8 mouse cellular contexts compared by ENCODE assay signal in genomic region chr1:93176525-93177332, GRCm38 (mm10). TPM values are rescaled to one million over a fixed set of nuclear protein-coding genes. Genes with fewer than 3 reads are reported as not detected.
DNase-seq lines count a peak whose midpoint lies in the region; ATAC-seq and TF ChIP-seq lines count a peak whose summit lies in the region.

No protein-coding gene starts in this region.

- H3K36me3 ChIP-seq in hindbrain, embryonic 10.5 days = no peaks in the 10 kb centered on the region
- no peaks in the 10 kb centered on the region for H3K36me3 ChIP-seq in lung, embryonic 14.5 days (ENCODE audit: insufficient read depth)

- H3K9ac ChIP-seq in lung, embryonic 14.5 days = peak overlapping the region; percentile 32; the same call in 1 of the 2 replicates

- peak overlapping the region; percentile 63 for H3K4me2 ChIP-seq in lung, embryonic 14.5 days

- peaks cover 44% of the 10 kb centered on the region for H3K27me3 ChIP-seq in hindbrain, embryonic 10.5 days (ENCODE audit: insufficient read depth, poor library complexity, severe bottlenecking)
- H3K27me3 ChIP-seq in lung, embryonic 14.5 days (ENCODE audit: insufficient read depth, low read length) = no peaks in the 10 kb centered on the region

- H3K4me3 ChIP-seq in hindbrain, embryonic 10.5 days = peak overlapping the region; percentile 60
- peak overlapping the region; percentile 26 for H3K4me3 ChIP-seq in lung, embryonic 14.5 days (ENCODE audit: low read depth, low read length)

- H3K4me1 ChIP-seq in hindbrain, embryonic 10.5 days (replicated peaks) = peaks cover 43% of the 10 kb centered on the region
- H3K4me1 ChIP-seq in lung, embryonic 14.5 days (ENCODE audit: insufficient read depth) = peaks cover 16% of the 10 kb centered on the region

- no peaks in the 10 kb centered on the region for H3K9me3 ChIP-seq in hindbrain, embryonic 10.5 days
- no peaks in the 10 kb centered on the region for H3K9me3 ChIP-seq in lung, embryonic 14.5 days (ENCODE audit: low read depth, low read length)

- TF ChIP-seq CTCF in lung, embryonic 14.5 days (IDR thresholded peaks at IDR 0.05; ENCODE audit: low read depth) = no peak

- ATAC-seq in frontal cortex, adult (ENCODE audit: low TSS enrichment) = peak; percentile 18; the same call in 1 of the 2 replicates
- peak; percentile 92 for ATAC-seq in lung, embryonic 14.5 days (ENCODE audit: insufficient read depth)
- ATAC-seq in megakaryocyte progenitor cell, adult 5-6 weeks (replicated peaks; ENCODE audit: poor library complexity) = no peak

- 2% methylated on average over 44 of the region's 44 CpGs for WGBS in hindbrain, embryonic 10.5 days
- WGBS in lung, embryonic 14.5 days = 2% methylated on average over 44 of the region's 44 CpGs

- H3K27ac ChIP-seq in hindbrain, embryonic 10.5 days = peak overlapping the region; percentile 89
- H3K27ac ChIP-seq in lung, embryonic 14.5 days (ENCODE audit: low read depth) = peak overlapping the region; percentile 96

- DNase-seq in spleen, adult 18-20 months = peak; percentile 7 to 11
- no peak for DNase-seq in spleen, adult 12 weeks (ENCODE audit: low spot score)
- peak; percentile 79 for DNase-seq in hindbrain, embryonic 10.5 days (ENCODE audit: low spot score)
- DNase-seq in layer of hippocampus, adult 9-11 months = peak; percentile 66
- peak; percentile 94 for DNase-seq in lung, embryonic 14.5 days
- peak; percentile 79 for DNase-seq in ovary, postnatal 36 days (ENCODE audit: low spot score)

RNA-seq across cellular contexts. Expression of gene Crocc2, which starts 8.2 kb away (rescaled TPM):
- polyA plus RNA-seq in hindbrain, embryonic 10.5 days (2016; fragmentation: Nextera tagmentation; extraction: Ambion mirVana) = 0.07 and 0.30 TPM in 2 replicates
- 2.8 and 3.7 TPM in 2 replicates for polyA plus RNA-seq in lung, embryonic 14.5 days (2014; fragmentation: Nextera tagmentation; extraction: Ambion mirVana)
- not detected in 2 replicates for total RNA-seq in megakaryocyte progenitor cell, adult 5-6 weeks (2015)
- total RNA-seq in megakaryocyte progenitor cell, adult 5-6 weeks (2017) = not detected in 2 replicates

RNA-seq across cellular contexts. Expression of gene 2310007B03Rik, which starts 16.0 kb away (rescaled TPM):
- polyA plus RNA-seq in hindbrain, embryonic 10.5 days (2016; fragmentation: Nextera tagmentation; extraction: Ambion mirVana) = 0.78 and 1.1 TPM in 2 replicates
- polyA plus RNA-seq in lung, embryonic 14.5 days (2014; fragmentation: Nextera tagmentation; extraction: Ambion mirVana) = 9.5 TPM in 2 replicates
- total RNA-seq in megakaryocyte progenitor cell, adult 5-6 weeks (2015) = not detected in 2 replicates
- total RNA-seq in megakaryocyte progenitor cell, adult 5-6 weeks (2017) = not detected in 2 replicates

RNA-seq across cellular contexts. Expression of gene Agxt, which starts 41.7 kb away (rescaled TPM):
- not detected in 2 replicates for polyA plus RNA-seq in hindbrain, embryonic 10.5 days (2016; fragmentation: Nextera tagmentation; extraction: Ambion mirVana)
- polyA plus RNA-seq in lung, embryonic 14.5 days (2014; fragmentation: Nextera tagmentation; extraction: Ambion mirVana) = 0.27 TPM in 1 of 2 replicates, not detected in the other
- total RNA-seq in megakaryocyte progenitor cell, adult 5-6 weeks (2015) = not detected in 2 replicates
- not detected in 2 replicates for total RNA-seq in megakaryocyte progenitor cell, adult 5-6 weeks (2017)

RNA-seq across cellular contexts. Expression of gene Sned1, which starts 58.9 kb away (rescaled TPM):
- 3.4 and 3.5 TPM in 2 replicates for polyA plus RNA-seq in hindbrain, embryonic 10.5 days (2016; fragmentation: Nextera tagmentation; extraction: Ambion mirVana)
- 27.8 and 30.1 TPM in 2 replicates for polyA plus RNA-seq in lung, embryonic 14.5 days (2014; fragmentation: Nextera tagmentation; extraction: Ambion mirVana)
- total RNA-seq in megakaryocyte progenitor cell, adult 5-6 weeks (2015) = 0.44 and 3.2 TPM in 2 replicates
- total RNA-seq in megakaryocyte progenitor cell, adult 5-6 weeks (2017) = 0.14 and 0.17 TPM in 2 replicates
